Mouse (Mus musculus) small intestine, adult 2 months (tissue): ENCODE data around the gene Nfkb1. TPM values are rescaled to one million over a fixed set of nuclear protein-coding genes. Genes with fewer than 3 reads are reported as not detected.

Source experiments
- H3K27ac ChIP-seq: fragments of 200-500 bp; 2 replicates; pipeline ENCODE4 v1.5.1; 2012; ENCODE audit warnings: low read depth, low read length, control low read depth, inconsistent platforms; ENCODE audit not compliant: insufficient read depth
- H3K27me3 ChIP-seq: fragments of 200-500 bp; 2 replicates; pipeline ENCODE4 v1.6.1; 2012; ENCODE audit warnings: mild to moderate bottlenecking, moderate library complexity, low read length, inconsistent platforms; ENCODE audit not compliant: control insufficient read depth, insufficient read depth
- H3K36me3 ChIP-seq: fragments of 200-500 bp; 2 replicates; pipeline ENCODE4 v1.6.1; 2012; ENCODE audit warnings: mild to moderate bottlenecking, low read length, control low read depth, inconsistent platforms; ENCODE audit not compliant: control insufficient read depth, insufficient read depth
- H3K4me1 ChIP-seq: fragments of 200-500 bp; 2 replicates; pipeline ENCODE4 v1.6.1; 2012; ENCODE audit warnings: low read length, inconsistent platforms, mixed read lengths; ENCODE audit not compliant: control insufficient read depth, insufficient read depth, insufficient read length
- H3K4me3 ChIP-seq: fragments of 200-500 bp; 2 replicates; pipeline ENCODE4 v1.5.1; 2012; ENCODE audit warnings: low read depth, mild to moderate bottlenecking, control low read depth, inconsistent platforms, low read length, moderate library complexity
- CTCF ChIP-seq: fragments of 200-500 bp; IDR thresholded peaks from 2 replicates; pipeline ENCODE4 v1.5.1; 2012; ENCODE audit warnings: low read depth, mild to moderate bottlenecking, control low read depth, inconsistent platforms, low read length, moderate library complexity, mixed read lengths; ENCODE audit not compliant: insufficient replicate concordance, insufficient read length; ENCODE audit errors: extremely low read depth
- POLR2A ChIP-seq: fragments of 200-500 bp; IDR thresholded peaks from 2 replicates; pipeline ENCODE4 v1.6.1; 2012; ENCODE audit warnings: low read depth, mild to moderate bottlenecking, control low read depth, inconsistent platforms, low read length, moderate library complexity
- WGBS: fragments of 180-500 bp; shearing (Covaris S2); methylation state at CpG from one replicate; pipeline ENCODE4 v1.1.7; 2018; 5-methylcytosine and 5-hydroxymethylcytosine counted together
- polyA plus RNA-seq: library from polyadenylated mRNA; depleted of rRNA; stranded (reverse); fragments of >200 nt; gene quantifications from 2 replicates; pipeline ENCODE4 v1.2.3, GENCODE M21; 2012

Gene Nfkb1
- polyA plus RNA-seq, 1 experiment = 94.2 TPM

- Histone ChIP-seq H3K4me3 (no peak overlapping the region), H3K36me3 (peaks cover 62% of the 10 kb centered on the region)
Measured at GRCm38 (mm10) chr3:135586060-135586459, 105.3 kb downstream of the Nfkb1 start.

GRCm38 (mm10) chr3:135585482-135585881, 105.9 kb downstream of the Nfkb1 start:
- TF ChIP-seq CTCF (no peak), POLR2A (no peak)
- 71% methylated on average over 6 of the region's 6 CpGs for WGBS
- Histone ChIP-seq H3K36me3 (peaks cover 58% of the 10 kb centered on the region), H3K27me3 (no peaks in the 10 kb centered on the region), H3K27ac (no peak overlapping the region), H3K4me1 (no peaks in the 10 kb centered on the region), H3K4me3 (no peak overlapping the region)

More at GRCm38 (mm10) chr3:135586060-135586459, 105.3 kb downstream of the Nfkb1 start:
- no peaks in the 10 kb centered on the region for H3K27me3 ChIP-seq
- H3K27ac ChIP-seq = no peak overlapping the region
- TF ChIP-seq POLR2A (no peak), CTCF (no peak)
- H3K4me1 ChIP-seq = no peaks in the 10 kb centered on the region
- WGBS = 85% methylated on average over 2 of the region's 2 CpGs

- TF ChIP-seq POLR2A (no peak), CTCF (no peak)
- Histone ChIP-seq H3K4me1 (no peaks in the 10 kb centered on the region), H3K27me3 (no peaks in the 10 kb centered on the region), H3K27ac (no peak overlapping the region), H3K4me3 (no peak overlapping the region), H3K36me3 (peaks cover 29% of the 10 kb centered on the region)
- WGBS = 88% methylated on average over 7 of the region's 7 CpGs
Measured at GRCm38 (mm10) chr3:135582246-135582645, 109.1 kb downstream of the Nfkb1 start.

GRCm38 (mm10) chr3:135581606-135582117, 109.7 kb downstream of the Nfkb1 start:
- WGBS = 46% methylated on average over 10 of the region's 10 CpGs
- peak; percentile 33; the same call in 1 of the 2 replicates for TF ChIP-seq CTCF
- no peak for TF ChIP-seq POLR2A

GRCm38 (mm10) chr3:135580439-135581275, 110.7 kb downstream of the Nfkb1 start:
- no peak overlapping the region for H3K27ac ChIP-seq
- H3K4me3 ChIP-seq = no peak overlapping the region
- no peaks in the 10 kb centered on the region for H3K4me1 ChIP-seq
- 71% methylated on average over 21 of the region's 21 CpGs for WGBS
- no peaks in the 10 kb centered on the region for H3K27me3 ChIP-seq
- no peak for TF ChIP-seq CTCF
- TF ChIP-seq POLR2A = no peak
- H3K36me3 ChIP-seq = peaks cover 18% of the 10 kb centered on the region

More at GRCm38 (mm10) chr3:135581606-135582117, 109.7 kb downstream of the Nfkb1 start:
- Histone ChIP-seq H3K27me3 (no peaks in the 10 kb centered on the region), H3K4me3 (no peak overlapping the region), H3K4me1 (no peaks in the 10 kb centered on the region), H3K36me3 (peaks cover 24% of the 10 kb centered on the region), H3K27ac (no peak overlapping the region)

GRCm38 (mm10) chr3:135579179-135579578, 112.2 kb downstream of the Nfkb1 start:
- Histone ChIP-seq H3K4me1 (no peaks in the 10 kb centered on the region), H3K27me3 (no peaks in the 10 kb centered on the region), H3K4me3 (no peak overlapping the region), H3K27ac (no peak overlapping the region), H3K36me3 (peaks cover 6% of the 10 kb centered on the region)
- TF ChIP-seq CTCF (no peak), POLR2A (no peak)
- 40% methylated on average over 4 of the region's 4 CpGs for WGBS

- TF ChIP-seq CTCF = no peak
- no peak for TF ChIP-seq POLR2A
- Histone ChIP-seq H3K27ac (no peak overlapping the region), H3K4me3 (no peak overlapping the region)
Measured at GRCm38 (mm10) chr3:135578588-135579140, 112.7 kb downstream of the Nfkb1 start.

More at GRCm38 (mm10) chr3:135578588-135579140, 112.7 kb downstream of the Nfkb1 start:
- 69% methylated on average over 5 of the region's 5 CpGs for WGBS
- no peaks in the 10 kb centered on the region for H3K27me3 ChIP-seq
- no peaks in the 10 kb centered on the region for H3K4me1 ChIP-seq
- H3K36me3 ChIP-seq = peaks cover 3% of the 10 kb centered on the region
